Mouse (Mus musculus) embryonic facial prominence, embryonic 15.5 days (tissue): ENCODE data around the gene Rps28. TPM values are rescaled to one million over a fixed set of nuclear protein-coding genes. Genes with fewer than 3 reads are reported as not detected.
A peak's percentile ranks its signal among the peaks of the same experiment; 100 is the strongest.
"Not testable (repeated sequence)": the region's sequence is repeated elsewhere in the genome, so short reads cannot be mapped to it uniquely, and the experiment has no call there.

Experiments
- ATAC-seq: fragments of 200-750 bp; cut with Nextera tagmentation; 2 replicates; pipeline ENCODE4 v1.8.0; 2017; ENCODE audit warnings: low read depth, moderate TSS enrichment; ENCODE audit not compliant: insufficient number of reproducible peaks, low FRiP score, low TSS enrichment
- H3K27ac ChIP-seq: fragments of 300-500 bp; sonication (generic); replicated peaks from 2 replicates; pipeline ENCODE4 v1.5.1; 2015; ENCODE audit warnings: mild to moderate bottlenecking, inconsistent platforms
- H3K27me3 ChIP-seq: fragments of 300-500 bp; sonication (generic); 2 replicates; pipeline ENCODE4 v1.6.1; 2015; ENCODE audit warnings: inconsistent platforms
- H3K36me3 ChIP-seq: fragments of 300-500 bp; sonication (generic); 2 replicates; pipeline ENCODE4 v1.6.1; 2015; ENCODE audit warnings: mild to moderate bottlenecking, inconsistent platforms
- H3K4me1 ChIP-seq: fragments of 300-500 bp; sonication (generic); 2 replicates; pipeline ENCODE4 v1.6.1; 2015; ENCODE audit warnings: inconsistent platforms
- H3K4me2 ChIP-seq: fragments of 300-500 bp; sonication (generic); replicated peaks from 2 replicates; pipeline ENCODE4 v1.6.1; 2015; ENCODE audit warnings: mild to moderate bottlenecking, inconsistent platforms
- H3K4me3 ChIP-seq: fragments of 300-500 bp; sonication (generic); replicated peaks from 2 replicates; pipeline ENCODE4 v1.5.1; 2015; ENCODE audit warnings: mild to moderate bottlenecking, inconsistent platforms
- H3K9ac ChIP-seq: fragments of 300-500 bp; sonication (generic); 2 replicates; pipeline ENCODE4 v1.6.1; 2015; ENCODE audit warnings: inconsistent platforms
- H3K9me3 ChIP-seq: fragments of 300-500 bp; sonication (generic); replicated peaks from 2 replicates; pipeline ENCODE4 v1.6.1; 2016; ENCODE audit warnings: inconsistent platforms
- WGBS: fragments of 180-500 bp; shearing (Covaris S2); methylation state at CpG from one replicate; pipeline ENCODE4 v1.1.7; 2015; 5-methylcytosine and 5-hydroxymethylcytosine counted together
- polyA plus RNA-seq: library from polyadenylated mRNA; unstranded; fragments of >200 nt; fragmentation: Nextera tagmentation; extraction: Ambion mirVana; gene quantifications from 2 replicates; pipeline ENCODE4 v1.2.1, GENCODE M21; 2015

The Rps28 gene
- 998 and 1,000 TPM in 2 replicates for polyA plus RNA-seq

- Histone ChIP-seq H3K27me3 (no peaks in the 10 kb centered on the region), H3K36me3 (peaks cover 54% of the 10 kb centered on the region), H3K27ac (peak within 1 kb of the TSS; percentile 94), H3K4me3 (peak within 1 kb of the TSS; percentile 86), H3K9ac (peak within 1 kb of the TSS; percentile 75), H3K4me2 (peak within 1 kb of the TSS; percentile 84), H3K4me1 (peaks cover 33% of the 10 kb centered on the region), H3K9me3 (no peaks in the 10 kb centered on the region)
- WGBS = under 1% methylated on average over 51 of the region's 51 CpGs
- peak; percentile 92 for ATAC-seq
These were observed at the start of gene Rps28, which contains the start of gene Ndufa7 for GRCm38 (mm10) chr17:33824084-33824996. Gene Rps28, minus strand, starts transcription at chr17:33824562. Gene Ndufa7, plus strand, starts transcription at chr17:33824572.

GRCm38 (mm10) chr17:33873537-33873936, 49.2 kb upstream of the Rps28 start, which contains the start of gene Gm7029:
Gene Gm7029, plus strand, starts transcription at chr17:33873837.
- H3K27ac ChIP-seq, H3K9ac ChIP-seq, H3K9me3 ChIP-seq, ATAC-seq, H3K27me3 ChIP-seq, H3K4me2 ChIP-seq, H3K4me3 ChIP-seq, H3K4me1 ChIP-seq: not testable (repeated sequence)
- peaks cover 22% of the 10 kb centered on the region; the same call in 1 of the 2 replicates for H3K36me3 ChIP-seq
- WGBS = 90% methylated on average over 4 of the region's 12 CpGs

- H3K4me3 ChIP-seq = no peak overlapping the region
- no peaks in the 10 kb centered on the region for H3K36me3 ChIP-seq
- H3K9ac ChIP-seq = no peak overlapping the region
- 29% methylated on average over 9 of the region's 9 CpGs for WGBS
- H3K9me3 ChIP-seq = no peaks in the 10 kb centered on the region
- H3K27ac ChIP-seq = no peak overlapping the region
- no peak overlapping the region for H3K4me2 ChIP-seq
- H3K27me3 ChIP-seq = no peaks in the 10 kb centered on the region
- no peak for ATAC-seq
- no peaks in the 10 kb centered on the region for H3K4me1 ChIP-seq
These were observed 41.1 kb upstream of the Rps28 start for GRCm38 (mm10) chr17:33865330-33866030.

- WGBS = 82% methylated on average over 4 of the region's 4 CpGs
- Histone ChIP-seq H3K27ac (no peak overlapping the region), H3K4me2 (no peak overlapping the region), H3K27me3 (no peaks in the 10 kb centered on the region), H3K4me1 (no peaks in the 10 kb centered on the region), H3K36me3 (no peaks in the 10 kb centered on the region), H3K9me3 (no peaks in the 10 kb centered on the region), H3K9ac (no peak overlapping the region), H3K4me3 (no peak overlapping the region)
- ATAC-seq = no peak
These were observed 33.5 kb upstream of the Rps28 start for GRCm38 (mm10) chr17:33857816-33858215.

GRCm38 (mm10) chr17:33851331-33851730, 27.0 kb upstream of the Rps28 start:
- no peak overlapping the region for H3K27ac ChIP-seq
- no peak overlapping the region for H3K4me2 ChIP-seq
- no peak overlapping the region for H3K9ac ChIP-seq
- no peak for ATAC-seq
- no peaks in the 10 kb centered on the region for H3K9me3 ChIP-seq
- H3K27me3 ChIP-seq = no peaks in the 10 kb centered on the region
- H3K4me3 ChIP-seq = no peak overlapping the region
- peaks cover 24% of the 10 kb centered on the region; the same call in 1 of the 2 replicates for H3K36me3 ChIP-seq
- no peaks in the 10 kb centered on the region for H3K4me1 ChIP-seq
- 68% methylated on average over 1 of the region's 1 CpGs for WGBS

- no peak overlapping the region for H3K27ac ChIP-seq
- ATAC-seq = no peak
- H3K4me1 ChIP-seq = peaks cover 11% of the 10 kb centered on the region
- H3K36me3 ChIP-seq = peaks cover 24% of the 10 kb centered on the region; the same call in 1 of the 2 replicates
- WGBS = 76% methylated on average over 8 of the region's 8 CpGs
- no peak overlapping the region for H3K4me2 ChIP-seq
- no peaks in the 10 kb centered on the region for H3K9me3 ChIP-seq
- H3K9ac ChIP-seq = no peak overlapping the region
- no peaks in the 10 kb centered on the region for H3K27me3 ChIP-seq
- no peak overlapping the region for H3K4me3 ChIP-seq
These were observed 23.8 kb upstream of the Rps28 start for GRCm38 (mm10) chr17:33848139-33848538.

GRCm38 (mm10) chr17:33844196-33844595, 19.8 kb upstream of the Rps28 start:
- Histone ChIP-seq H3K9ac (peak overlapping the region; percentile 65; the same call in 1 of the 2 replicates), H3K4me3 (peak overlapping the region; percentile 99; the same call in 1 of the 2 replicates), H3K4me1 (peaks cover 11% of the 10 kb centered on the region), H3K27me3 (no peaks in the 10 kb centered on the region), H3K27ac (no peak overlapping the region), H3K4me2 (no peak overlapping the region), H3K36me3 (peaks cover 22% of the 10 kb centered on the region), H3K9me3 (no peaks in the 10 kb centered on the region)
- 70% methylated on average over 1 of the region's 1 CpGs for WGBS
- no peak for ATAC-seq

DNA sequence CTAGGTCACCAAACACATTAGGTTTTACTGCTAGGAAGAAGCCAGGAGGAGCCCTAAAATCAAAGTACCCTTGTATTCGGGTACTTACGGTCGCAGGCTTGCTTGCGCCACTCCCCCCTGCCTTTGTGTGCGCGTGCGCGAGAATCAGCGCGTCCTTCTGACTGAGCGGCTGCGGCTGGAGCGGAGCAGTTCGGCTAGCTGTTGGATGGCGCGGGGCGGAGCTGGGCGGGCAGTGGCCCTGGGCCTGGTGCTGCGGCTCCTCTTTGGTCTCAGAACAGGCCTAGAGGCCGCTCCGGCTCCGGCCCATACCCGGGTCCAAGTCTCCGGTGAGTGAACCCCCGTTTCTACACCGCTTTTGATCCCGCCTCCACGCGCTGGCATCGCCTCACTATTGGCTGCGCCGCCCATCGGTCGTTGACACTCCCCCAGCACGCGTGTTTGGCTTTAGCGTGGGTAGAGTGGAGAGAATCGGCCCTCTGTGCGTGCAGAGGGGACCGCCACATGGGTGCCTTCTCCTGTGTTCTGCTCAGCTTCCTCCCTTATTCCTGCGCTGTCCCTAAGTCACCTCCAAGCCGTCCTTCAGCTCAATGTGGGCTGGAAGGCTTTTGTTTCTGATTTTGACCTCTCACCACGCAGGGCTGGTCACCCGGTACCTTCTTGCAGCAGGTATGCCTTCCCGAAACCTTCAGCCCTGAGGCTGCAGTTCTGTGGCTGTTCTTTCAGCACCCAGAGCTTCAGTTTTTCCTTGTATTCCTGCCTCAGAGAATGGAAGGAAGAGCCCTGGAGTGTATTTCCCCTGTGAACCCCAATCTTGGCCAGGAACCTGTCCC, 18.8 kb upstream of the Rps28 start, which contains the start of gene Cd320:
TSS of gene Cd320 (plus strand) at position 126 of the 830 bp plus-strand sequence.
- Histone ChIP-seq H3K9me3 (no peaks in the 10 kb centered on the region), H3K9ac (peak within 1 kb of the TSS; percentile 65), H3K27me3 (no peaks in the 10 kb centered on the region), H3K27ac (peak within 1 kb of the TSS; percentile 65; the same call in 1 of the 2 replicates), H3K4me1 (peaks cover 11% of the 10 kb centered on the region), H3K36me3 (peaks cover 21% of the 10 kb centered on the region), H3K4me3 (peak within 1 kb of the TSS; percentile 99), H3K4me2 (peak within 1 kb of the TSS; percentile 85)
- peak; percentile 90 for ATAC-seq
- WGBS = under 1% methylated on average over 45 of the region's 45 CpGs

DNA sequence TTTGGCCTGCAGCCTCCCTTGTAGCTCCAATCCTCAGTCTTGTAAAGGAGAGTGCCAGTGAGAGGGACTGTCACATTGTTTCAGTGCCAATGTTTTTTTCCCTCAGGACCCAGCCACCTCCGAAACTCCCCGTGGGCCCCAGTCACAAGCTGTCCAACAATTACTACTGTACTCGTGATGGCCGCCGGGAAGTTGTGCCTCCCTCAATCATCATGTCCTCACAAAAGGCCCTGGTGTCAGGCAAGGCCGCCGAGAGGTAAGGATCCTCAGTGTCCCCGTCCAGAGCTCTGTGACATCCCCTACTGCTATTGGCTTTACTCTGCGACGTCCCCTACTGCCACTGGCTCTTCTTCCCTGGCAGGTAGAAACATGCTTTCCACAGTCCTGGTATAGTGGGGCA, 5.2 kb upstream of the Rps28 start:
- Histone ChIP-seq H3K9ac (no peak overlapping the region), H3K4me3 (no peak overlapping the region), H3K27me3 (no peaks in the 10 kb centered on the region), H3K4me2 (no peak overlapping the region), H3K36me3 (peaks cover 63% of the 10 kb centered on the region), H3K4me1 (peaks cover 17% of the 10 kb centered on the region), H3K27ac (no peak overlapping the region), H3K9me3 (no peaks in the 10 kb centered on the region)
- WGBS = 90% methylated on average over 10 of the region's 10 CpGs
- no peak for ATAC-seq

GRCm38 (mm10) chr17:33828892-33829291, 4.5 kb upstream of the Rps28 start:
- no peak overlapping the region for H3K4me3 ChIP-seq
- ATAC-seq = no peak
- 62% methylated on average over 2 of the region's 2 CpGs for WGBS
- H3K36me3 ChIP-seq = peaks cover 56% of the 10 kb centered on the region
- H3K4me2 ChIP-seq = no peak overlapping the region
- H3K9me3 ChIP-seq = no peaks in the 10 kb centered on the region
- H3K9ac ChIP-seq = no peak overlapping the region
- H3K27me3 ChIP-seq = no peaks in the 10 kb centered on the region
- H3K4me1 ChIP-seq = peaks cover 17% of the 10 kb centered on the region
- no peak overlapping the region for H3K27ac ChIP-seq
